Mouse (Mus musculus) heart, embryonic 14.5 days (tissue): Measurements from ENCODE around the gene Gpt2. TPM values are rescaled to one million over a fixed set of nuclear protein-coding genes. Genes with fewer than 3 reads are reported as not detected.

Source experiments
- ATAC-seq: fragments of 200-750 bp; cut with Nextera tagmentation; 2 replicates; pipeline ENCODE4 v1.8.0; 2017; ENCODE audit warnings: low read depth, moderate TSS enrichment; ENCODE audit not compliant: insufficient number of reproducible peaks, insufficient read depth, low FRiP score
- H3K27ac ChIP-seq, 2 experiments: fragments of 200-500 bp in 1 of 2; fragments of 300-500 bp in 1 of 2; sonication (generic) in 1 of 2; replicated peaks in 1 of 2; 2 replicates each; pipeline ENCODE4 v1.5.1; 2012 to 2014; ENCODE audit warnings: low read depth in 2 of 2, low read length in 2 of 2, control low read depth in 1 of 2, mild to moderate bottlenecking in 1 of 2, mixed read lengths in 1 of 2; ENCODE audit not compliant: control insufficient read depth in 1 of 2, insufficient read depth in 1 of 2
- H3K27me3 ChIP-seq: fragments of 300-500 bp; sonication (generic); 2 replicates; pipeline ENCODE4 v1.6.1; 2014; ENCODE audit warnings: mild to moderate bottlenecking, low read length, control low read depth; ENCODE audit not compliant: control insufficient read depth, insufficient read depth
- H3K36me3 ChIP-seq: fragments of 300-500 bp; sonication (generic); 2 replicates; pipeline ENCODE4 v1.6.1; 2014; ENCODE audit warnings: mild to moderate bottlenecking, control low read depth, low read length, mixed read lengths; ENCODE audit not compliant: control insufficient read depth, insufficient read depth
- H3K4me1 ChIP-seq, 2 experiments: fragments of 200-500 bp in 1 of 2; fragments of 300-500 bp in 1 of 2; sonication (generic) in 1 of 2; 2 replicates each; pipeline ENCODE4 v1.6.1; 2012 to 2014; ENCODE audit warnings: low read length in 2 of 2, control low read depth in 1 of 2, mixed read lengths in 1 of 2; ENCODE audit not compliant: control insufficient read depth in 2 of 2, insufficient read depth in 2 of 2
- H3K4me2 ChIP-seq: fragments of 300-500 bp; sonication (generic); 2 replicates; pipeline ENCODE4 v1.6.1; 2014; ENCODE audit warnings: mild to moderate bottlenecking, low read length
- H3K4me3 ChIP-seq, 2 experiments: fragments of 200-500 bp in 1 of 2; fragments of 300-500 bp in 1 of 2; sonication (generic) in 1 of 2; 2 replicates each; pipeline ENCODE4 v1.5.1; 2012 to 2014; ENCODE audit warnings: low read length in 2 of 2, mild to moderate bottlenecking in 2 of 2, control low read depth in 1 of 2, low read depth in 1 of 2, moderate library complexity in 1 of 2; ENCODE audit not compliant: control insufficient read depth in 1 of 2, insufficient read depth in 1 of 2
- H3K9ac ChIP-seq: fragments of 300-500 bp; sonication (generic); 2 replicates; pipeline ENCODE4 v1.6.1; 2014; ENCODE audit warnings: mild to moderate bottlenecking, low read length
- H3K9me3 ChIP-seq: fragments of 300-500 bp; sonication (generic); 2 replicates; pipeline ENCODE4 v1.6.1; 2016; ENCODE audit warnings: low read length, control low read depth; ENCODE audit not compliant: control insufficient read depth
- WGBS: fragments of 180-500 bp; shearing (Covaris S2); extraction: QIAGEN DNeasy Blood & Tissue Kit; methylation state at CpG from one replicate; pipeline ENCODE4 v1.1.7; 2014; 5-methylcytosine and 5-hydroxymethylcytosine counted together
- polyA plus RNA-seq: library from polyadenylated mRNA; unstranded; fragments of >200 nt; fragmentation: Nextera tagmentation; extraction: Ambion mirVana; gene quantifications from 2 replicates; pipeline ENCODE4 v1.2.1, GENCODE M21; 2014

The Gpt2 gene
- polyA plus RNA-seq, 1 experiment from 2014 or later, result 7.7 TPM

DNA sequence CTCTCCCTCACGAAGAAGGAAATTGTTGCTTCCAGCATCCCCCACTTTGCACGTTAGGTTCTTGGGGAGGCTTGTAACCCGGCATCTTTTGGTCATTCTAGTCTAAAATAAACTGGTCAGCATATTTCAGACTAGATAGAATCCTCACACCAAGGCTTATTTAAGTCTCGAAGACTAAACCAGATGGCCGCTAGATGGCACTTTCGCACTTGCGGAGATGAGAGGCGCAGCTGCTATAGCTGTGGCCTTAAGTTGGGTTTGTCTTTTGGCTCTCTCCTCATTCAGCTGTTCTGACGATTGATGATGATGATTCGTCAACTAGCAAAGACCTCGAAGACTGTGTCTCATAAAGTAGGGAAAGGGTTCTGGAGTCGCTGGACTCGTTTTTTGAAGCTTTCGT is 35.8 kb upstream of the Gpt2 start:
- Histone ChIP-seq H3K9me3 (no peaks in the 10 kb centered on the region), H3K4me1 (peaks cover 0 to 4% of the 10 kb centered on the region in 2 experiments; a peak in 1 of 4 replicates), H3K4me3 (no peak overlapping the region), H3K9ac (no peak overlapping the region), H3K27me3 (no peaks in the 10 kb centered on the region), H3K4me2 (no peak overlapping the region), H3K36me3 (no peaks in the 10 kb centered on the region), H3K27ac (no peak overlapping the region)
- 7% methylated on average over 14 of the region's 14 CpGs for WGBS
- ATAC-seq, result no peak

DNA sequence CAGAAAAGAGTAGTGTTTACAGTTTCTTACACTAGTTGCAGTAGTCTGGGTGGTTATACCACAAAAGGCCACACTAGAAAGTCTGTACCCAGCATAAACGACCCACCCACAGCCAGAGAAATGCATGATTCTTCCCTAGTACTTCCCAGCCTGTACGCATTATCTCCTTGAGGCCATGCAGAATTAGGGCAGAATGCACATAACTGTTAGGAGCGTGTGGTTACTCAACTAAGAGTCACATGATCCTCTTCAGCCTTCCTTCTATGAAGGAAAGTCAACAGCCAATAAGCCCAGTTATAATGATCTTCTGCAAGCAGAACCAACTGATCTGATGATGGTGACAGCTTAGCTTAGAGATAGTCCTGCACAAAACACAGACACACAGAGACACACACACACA is 32.8 kb upstream of the Gpt2 start:
- Histone ChIP-seq H3K36me3 (no peaks in the 10 kb centered on the region), H3K27ac (no peak overlapping the region), H3K4me2 (no peak overlapping the region), H3K9me3 (no peaks in the 10 kb centered on the region), H3K27me3 (no peaks in the 10 kb centered on the region), H3K4me3 (no peak overlapping the region), H3K4me1 (no peaks in the 10 kb centered on the region), H3K9ac (no peak overlapping the region)
- WGBS, result 70% methylated on average over 3 of the region's 3 CpGs
- no peak for ATAC-seq

DNA sequence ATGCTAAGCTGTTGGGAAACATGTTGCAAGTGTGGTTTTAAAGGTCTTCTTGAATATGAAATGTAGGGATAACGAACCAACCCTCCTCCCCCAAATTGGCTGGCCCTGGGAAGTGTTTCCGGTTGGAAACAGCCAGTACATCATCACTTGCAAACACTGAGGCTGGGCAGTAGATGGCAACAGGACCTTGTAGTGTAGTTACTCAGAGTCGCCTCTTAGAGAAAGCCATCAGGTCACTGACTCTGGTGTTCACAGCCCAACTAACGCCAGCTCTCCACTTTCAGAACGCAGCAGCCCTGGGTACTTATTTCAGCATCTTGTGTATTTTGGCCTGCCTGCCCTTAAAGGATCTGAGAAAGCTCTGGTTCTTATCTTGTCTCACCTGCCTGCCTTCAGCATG is 31.6 kb upstream of the Gpt2 start:
- 15% methylated on average over 5 of the region's 5 CpGs for WGBS
- H3K27me3 ChIP-seq, result no peaks in the 10 kb centered on the region
- H3K9me3 ChIP-seq, result no peaks in the 10 kb centered on the region
- no peak for ATAC-seq
- no peaks in the 10 kb centered on the region for H3K36me3 ChIP-seq
- no peak overlapping the region for H3K4me3 ChIP-seq
- no peak overlapping the region for H3K27ac ChIP-seq
- H3K4me1 ChIP-seq, result no peaks in the 10 kb centered on the region
- no peak overlapping the region for H3K4me2 ChIP-seq
- H3K9ac ChIP-seq, result no peak overlapping the region

DNA sequence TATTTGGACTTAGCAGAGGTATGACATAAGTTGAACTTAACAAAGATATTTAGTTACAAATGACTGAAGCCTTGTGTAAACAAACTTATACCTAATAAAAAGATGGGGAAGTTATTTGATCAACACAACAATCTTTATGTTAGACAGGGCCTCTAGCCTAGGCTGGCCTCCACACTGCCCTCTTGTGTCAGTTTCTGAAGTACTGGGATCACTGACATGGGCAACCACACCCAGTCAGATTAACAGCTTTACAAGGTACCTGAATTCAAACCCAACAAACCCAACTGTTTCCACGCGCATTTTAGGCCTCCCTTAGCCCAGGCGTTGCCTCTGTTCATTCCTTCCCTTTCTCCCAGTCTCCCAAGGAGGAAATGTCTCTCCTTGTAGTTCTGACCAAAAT is 31.0 kb upstream of the Gpt2 start:
- no peaks in the 10 kb centered on the region for H3K27me3 ChIP-seq
- no peak overlapping the region for H3K27ac ChIP-seq
- no peaks in the 10 kb centered on the region for H3K9me3 ChIP-seq
- no peaks in the 10 kb centered on the region for H3K36me3 ChIP-seq
- no peak for ATAC-seq
- H3K4me3 ChIP-seq, result no peak overlapping the region
- H3K9ac ChIP-seq, result no peak overlapping the region
- 61% methylated on average over 3 of the region's 3 CpGs for WGBS
- H3K4me1 ChIP-seq, result no peaks in the 10 kb centered on the region
- no peak overlapping the region for H3K4me2 ChIP-seq

DNA sequence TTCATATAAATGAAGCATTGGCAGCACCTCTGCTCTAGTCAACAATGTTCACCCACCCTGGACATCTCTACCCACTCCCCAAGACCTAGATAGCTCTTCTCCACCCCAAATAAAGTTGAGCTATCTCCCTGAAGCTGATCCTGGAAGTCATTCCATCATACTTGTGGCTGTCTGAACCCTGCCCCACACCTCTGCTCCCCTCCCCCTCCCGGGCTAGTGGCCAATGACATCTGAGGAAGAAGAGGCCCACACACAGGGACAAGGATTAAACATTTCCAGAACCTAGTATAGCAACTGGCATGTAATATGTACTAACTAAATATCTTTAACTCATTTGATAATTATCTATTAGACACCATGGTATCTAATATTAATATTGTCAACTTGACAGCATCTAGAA is 29.9 kb upstream of the Gpt2 start:
- no peak for ATAC-seq

DNA sequence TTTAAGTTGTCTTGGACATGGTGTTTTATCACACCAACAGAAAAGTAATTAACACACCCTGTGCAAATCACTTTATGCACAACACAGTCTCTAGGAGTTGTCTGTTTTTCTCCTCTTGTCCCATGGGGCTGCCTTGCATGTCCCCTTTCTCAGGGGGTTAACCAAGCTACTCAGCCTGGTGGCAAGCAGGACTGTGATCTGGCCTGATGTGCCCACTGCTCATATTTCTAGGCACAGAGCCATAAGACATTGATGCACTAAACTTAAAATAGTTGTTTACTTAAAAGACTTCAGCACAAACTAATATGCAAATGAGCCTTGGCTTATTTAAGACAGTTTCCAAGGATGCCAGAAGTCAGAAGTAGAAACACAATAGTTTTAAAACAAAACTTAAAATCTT is 28.1 kb upstream of the Gpt2 start:
- Histone ChIP-seq H3K4me1 (no peaks in the 10 kb centered on the region), H3K36me3 (no peaks in the 10 kb centered on the region), H3K27ac (no peak overlapping the region), H3K9me3 (no peaks in the 10 kb centered on the region), H3K4me3 (no peak overlapping the region), H3K4me2 (no peak overlapping the region), H3K9ac (no peak overlapping the region), H3K27me3 (no peaks in the 10 kb centered on the region)
- no peak for ATAC-seq

More for the DNA sequence above, 29.9 kb upstream of the Gpt2 start:
- 65% methylated on average over 1 of the region's 1 CpGs for WGBS
- no peak overlapping the region for H3K27ac ChIP-seq
- no peaks in the 10 kb centered on the region for H3K27me3 ChIP-seq
- no peaks in the 10 kb centered on the region for H3K4me1 ChIP-seq
- H3K36me3 ChIP-seq, result no peaks in the 10 kb centered on the region
- no peak overlapping the region for H3K9ac ChIP-seq
- no peak overlapping the region for H3K4me3 ChIP-seq
- H3K9me3 ChIP-seq, result no peaks in the 10 kb centered on the region
- no peak overlapping the region for H3K4me2 ChIP-seq

DNA sequence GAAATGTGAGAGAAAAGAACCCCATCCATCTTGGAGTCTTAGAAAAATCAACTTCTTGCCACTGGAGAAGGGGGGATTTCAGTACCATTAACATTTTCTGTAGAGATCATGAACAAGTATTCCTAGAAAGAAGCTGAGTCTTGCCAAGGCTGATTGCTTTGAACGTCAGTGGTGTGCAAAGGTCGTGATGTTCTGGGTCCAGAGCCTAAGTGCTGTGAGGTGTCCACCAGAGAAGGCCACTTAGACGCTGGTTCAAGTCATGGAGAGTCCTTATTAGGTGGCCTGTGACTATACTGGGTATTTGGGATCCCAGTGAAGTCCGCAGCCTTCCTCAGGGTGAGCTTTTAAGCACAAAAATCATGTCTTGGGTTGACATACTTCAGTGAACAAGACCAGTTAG is 26.3 kb upstream of the Gpt2 start:
- Histone ChIP-seq H3K4me2 (no peak overlapping the region), H3K9ac (no peak overlapping the region), H3K27me3 (no peaks in the 10 kb centered on the region), H3K4me1 (no peaks in the 10 kb centered on the region), H3K27ac (no peak overlapping the region), H3K36me3 (no peaks in the 10 kb centered on the region), H3K4me3 (no peak overlapping the region), H3K9me3 (no peaks in the 10 kb centered on the region)
- 76% methylated on average over 4 of the region's 4 CpGs for WGBS
- ATAC-seq, result no peak

DNA sequence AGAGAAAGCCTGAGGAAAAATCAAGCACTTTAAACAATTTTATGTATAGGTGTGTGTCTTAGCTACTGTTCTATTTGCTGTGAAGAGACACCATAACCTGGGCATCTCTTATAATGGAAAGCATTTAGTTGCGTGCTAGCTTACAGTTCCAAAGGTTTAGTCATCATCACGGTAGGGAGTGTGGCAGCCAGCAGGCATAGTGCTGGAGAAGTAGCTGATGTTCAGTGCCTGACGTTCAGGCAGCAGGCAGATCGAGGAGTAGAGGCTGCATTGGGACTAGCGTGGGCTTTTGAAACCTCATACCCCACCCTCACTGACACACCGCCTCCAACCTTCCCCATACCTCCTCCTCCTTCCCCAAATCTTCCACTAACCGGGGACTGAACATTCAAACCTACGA is 21.6 kb upstream of the Gpt2 start:
- no peak for ATAC-seq
- 70% methylated on average over 8 of the region's 8 CpGs for WGBS
- Histone ChIP-seq H3K4me3 (no peak overlapping the region), H3K27ac (no peak overlapping the region), H3K4me2 (no peak overlapping the region), H3K27me3 (no peaks in the 10 kb centered on the region), H3K36me3 (no peaks in the 10 kb centered on the region), H3K9ac (no peak overlapping the region), H3K4me1 (no peaks in the 10 kb centered on the region), H3K9me3 (no peaks in the 10 kb centered on the region)
